Mouse (Mus musculus): ENCODE measurements around the gene Trh.

The Trh gene

DNA sequence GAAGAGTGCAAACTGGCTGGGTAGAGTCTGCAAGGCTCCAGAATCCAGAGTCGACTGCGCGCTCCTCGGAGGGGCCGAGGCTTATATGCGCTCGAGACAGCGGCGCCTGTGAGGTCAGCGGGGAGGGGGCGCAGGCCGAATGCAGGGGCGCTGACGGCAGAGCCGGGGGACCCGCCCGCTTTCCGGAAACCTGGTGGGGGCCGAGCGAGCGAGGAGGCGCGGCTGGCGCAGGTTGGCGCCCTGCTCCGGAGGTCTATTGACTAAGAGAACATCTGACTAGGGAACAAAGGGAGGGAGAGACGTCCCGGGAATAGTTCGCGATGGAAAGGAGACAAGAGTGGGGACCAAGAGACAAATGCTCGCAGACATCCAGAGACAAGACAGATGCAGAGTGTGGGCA lies at the start of gene Trh:
Trh (minus strand) TSS at position 60 of the 400 bp plus-strand sequence.
- no peak for DNase-seq (ENCODE audit: low spot score in 2 of 2)

DNA sequence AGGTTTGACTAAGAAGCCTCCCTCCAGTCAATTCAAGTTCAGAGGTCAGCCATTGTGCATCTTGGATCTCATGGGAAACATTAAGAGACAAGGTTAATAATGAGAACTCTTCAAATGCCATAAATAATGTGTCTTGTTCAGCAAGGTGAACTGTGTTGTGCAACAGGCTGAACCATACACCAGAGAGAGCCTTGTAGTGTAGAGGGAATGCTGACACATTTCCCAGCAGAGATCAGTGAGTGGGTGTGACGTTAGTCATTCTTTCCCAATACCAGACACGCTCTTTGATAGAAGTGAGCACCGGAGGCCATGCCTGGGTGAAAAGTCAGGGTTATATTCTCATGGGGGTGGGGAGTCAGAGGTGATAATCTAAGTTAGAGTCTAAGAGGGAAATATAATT lies 46.4 kb upstream of the Trh start:
- no peak for DNase-seq (ENCODE audit: low spot score in 2 of 2)

DNA sequence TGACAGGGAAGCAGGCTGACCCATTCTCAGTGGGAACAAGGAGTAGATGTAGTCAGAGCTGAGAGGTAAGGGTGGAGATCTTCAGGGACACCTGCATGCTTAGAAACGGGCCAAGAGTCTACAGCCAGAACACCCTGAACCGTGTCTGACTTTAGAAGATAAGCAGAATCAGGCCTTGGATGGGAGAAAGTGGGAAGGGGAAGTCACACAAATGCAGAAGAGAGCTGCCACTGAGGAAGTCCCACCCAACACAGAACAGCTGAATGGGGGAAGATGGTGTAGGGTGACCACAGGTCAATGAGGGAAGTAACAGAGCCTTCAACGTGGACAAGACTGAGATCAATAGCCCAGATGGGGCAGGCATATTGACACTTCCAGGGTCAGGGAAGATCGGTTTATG lies 42.4 kb upstream of the Trh start:
- no peak for DNase-seq (ENCODE audit: low spot score in 2 of 2)

DNA sequence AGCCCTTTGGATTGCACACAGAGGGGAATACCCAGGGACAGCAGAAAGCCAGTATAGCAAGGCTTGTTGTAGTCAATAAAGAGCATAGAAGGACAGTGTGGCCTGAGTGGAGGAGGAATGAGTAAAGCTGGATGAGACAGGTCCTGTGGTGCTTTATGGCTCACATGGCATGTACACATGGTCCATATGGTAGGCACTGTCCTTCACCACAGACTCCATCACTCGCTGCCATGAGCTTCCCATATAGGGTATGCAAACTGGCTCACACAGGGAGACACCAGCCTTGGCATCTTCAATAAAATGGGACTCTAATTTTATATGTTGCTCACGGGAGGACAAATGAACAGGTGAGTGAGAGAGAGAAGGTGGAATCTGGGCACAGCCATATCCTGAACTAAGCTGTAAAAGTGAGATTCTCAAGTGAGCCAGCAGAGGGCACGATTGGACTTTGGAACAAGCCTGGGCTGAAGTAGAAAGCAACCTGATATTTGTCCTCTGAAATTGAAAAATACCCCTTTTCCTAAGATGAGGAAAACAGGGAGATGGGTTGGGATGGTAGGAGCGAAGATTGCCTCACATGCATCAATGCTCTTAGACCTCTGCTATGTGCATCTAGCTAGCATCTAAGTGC lies 41.9 kb upstream of the Trh start:
- peak; percentile 52 to 55 for DNase-seq (ENCODE audit: low spot score in 2 of 2)

DNA sequence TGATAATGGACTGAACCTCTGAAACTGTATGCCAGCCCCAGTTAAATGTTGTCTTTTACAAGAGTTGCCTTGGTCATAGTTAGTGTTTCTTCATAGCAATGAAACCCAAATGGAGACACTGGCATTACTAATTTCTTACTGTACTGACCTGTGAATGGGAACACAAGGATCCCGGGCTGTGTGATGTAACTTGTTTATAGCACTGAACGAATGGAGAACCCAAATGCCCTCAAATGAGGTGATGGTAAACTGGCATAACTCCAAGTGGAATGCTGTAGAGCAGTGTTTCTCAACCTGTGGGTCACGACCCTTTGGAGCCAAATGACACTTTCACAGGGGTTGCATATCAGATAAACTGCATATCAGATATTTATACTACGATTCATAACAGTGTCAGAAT lies 41.1 kb upstream of the Trh start:
- no peak for DNase-seq (ENCODE audit: low spot score in 2 of 2)

DNA sequence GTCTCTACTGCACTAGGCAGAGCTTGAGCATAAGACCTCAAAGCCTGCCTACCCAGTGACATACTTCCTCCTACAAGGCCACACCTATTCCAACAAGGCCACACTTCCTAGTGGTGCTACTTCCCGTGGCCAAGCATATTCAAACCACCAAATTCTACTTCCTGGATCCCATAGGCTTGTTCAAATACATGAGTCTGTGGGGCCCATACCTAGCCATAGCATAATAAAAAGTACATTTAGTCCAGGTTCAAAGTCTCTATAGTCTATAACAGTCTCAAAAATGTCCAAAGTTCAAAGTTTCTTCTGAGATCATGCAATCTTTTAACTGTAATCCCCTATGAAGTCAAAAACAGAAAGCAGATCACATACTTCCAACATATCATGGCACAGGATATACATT lies 32.7 kb upstream of the Trh start:
- DNase-seq (ENCODE audit: low spot score in 2 of 2), result no peak

DNA sequence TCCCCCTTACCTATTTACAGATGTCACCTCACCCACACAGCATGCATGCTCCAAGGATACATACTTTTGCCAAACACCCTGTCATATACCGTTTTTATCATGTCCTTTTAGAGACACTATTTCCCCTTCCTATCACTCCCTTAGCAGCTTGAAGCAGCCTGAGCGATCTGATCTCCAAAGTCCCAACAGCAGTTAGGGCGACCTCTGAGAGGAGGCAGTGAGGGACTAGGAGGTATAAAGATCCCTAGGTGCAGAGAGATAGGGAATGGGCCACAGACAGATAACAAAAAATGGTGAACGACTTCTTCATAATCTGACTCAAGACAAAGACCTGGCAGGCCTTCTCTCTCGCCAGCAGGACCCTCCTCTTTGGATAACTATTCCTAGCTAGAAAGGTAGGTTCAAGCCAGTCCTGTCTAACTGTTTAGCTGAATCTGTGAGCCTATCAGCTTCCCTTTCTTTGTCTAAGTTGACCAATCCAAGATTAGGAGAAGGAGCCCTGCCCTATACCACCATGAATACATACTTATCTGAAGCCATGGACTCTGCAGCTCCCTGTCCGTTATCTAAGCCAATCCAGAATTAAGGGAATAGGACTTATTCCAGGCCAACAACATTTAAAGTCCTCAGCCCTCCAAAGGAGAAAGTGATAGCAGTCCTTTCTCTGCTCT lies 29.3 kb upstream of the Trh start:
- DNase-seq (ENCODE audit: low spot score in 2 of 2), result no peak

DNA sequence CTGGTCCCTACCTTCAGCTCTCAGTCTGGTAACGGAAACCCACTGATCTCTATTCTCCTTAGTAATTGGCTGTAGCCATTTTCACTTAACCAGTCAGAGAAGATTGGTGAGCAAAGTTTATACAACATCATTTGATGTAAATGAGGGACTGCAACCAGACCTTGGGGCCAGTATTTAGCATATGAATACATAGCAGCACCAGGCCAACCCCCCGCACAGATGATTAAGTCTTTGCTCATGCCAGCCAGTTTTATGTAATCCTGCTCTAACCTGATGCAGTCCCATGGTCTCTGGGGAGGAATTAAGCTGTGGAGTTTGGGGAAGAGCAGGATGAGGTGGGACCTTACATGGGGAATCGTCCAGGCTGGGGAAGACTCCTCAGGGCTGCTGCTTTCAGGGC lies 28.2 kb upstream of the Trh start:
- no peak for DNase-seq (ENCODE audit: low spot score in 2 of 2)

DNA sequence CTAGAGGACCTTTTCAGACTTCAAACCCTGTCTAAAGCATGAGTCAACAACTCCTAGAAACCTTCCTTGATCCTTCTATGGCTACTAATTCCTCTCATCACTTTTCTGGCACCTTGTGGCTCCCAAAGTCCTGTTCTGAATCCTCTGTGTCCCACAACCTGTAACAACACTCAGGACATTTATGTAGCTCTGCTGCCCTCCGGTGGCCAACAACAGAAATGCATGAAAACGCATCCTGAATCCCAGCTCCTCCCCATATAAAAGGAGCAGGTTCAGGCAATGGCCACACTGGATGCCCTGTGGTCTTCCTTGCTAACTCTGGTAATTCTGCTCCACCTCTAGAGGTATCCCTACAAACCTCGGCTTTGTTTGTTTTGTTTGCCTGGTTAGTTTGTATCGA lies 24.6 kb upstream of the Trh start:
- DNase-seq (ENCODE audit: low spot score in 2 of 2), result peak; percentile 44 to 51

DNA sequence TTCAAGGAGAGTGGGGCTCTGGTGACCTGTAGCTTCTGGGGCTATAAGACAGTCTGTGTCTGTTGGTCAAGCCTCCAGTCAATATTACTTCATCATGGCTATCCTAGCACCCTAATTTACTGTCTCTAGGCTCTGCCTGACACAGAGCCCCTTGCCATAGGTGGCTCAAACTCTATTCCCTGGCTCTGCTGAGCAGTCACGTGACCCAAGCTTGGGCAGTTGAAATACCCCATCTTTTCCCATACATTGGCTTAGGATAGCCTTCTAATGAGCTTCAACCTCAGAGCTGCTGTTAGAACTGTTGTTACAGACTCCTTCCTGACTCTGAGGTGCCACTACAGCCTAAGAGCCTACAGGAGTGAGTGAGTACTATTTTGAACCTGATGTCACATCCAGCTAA lies 23.6 kb upstream of the Trh start:
- no peak for DNase-seq (ENCODE audit: low spot score in 2 of 2)

DNA sequence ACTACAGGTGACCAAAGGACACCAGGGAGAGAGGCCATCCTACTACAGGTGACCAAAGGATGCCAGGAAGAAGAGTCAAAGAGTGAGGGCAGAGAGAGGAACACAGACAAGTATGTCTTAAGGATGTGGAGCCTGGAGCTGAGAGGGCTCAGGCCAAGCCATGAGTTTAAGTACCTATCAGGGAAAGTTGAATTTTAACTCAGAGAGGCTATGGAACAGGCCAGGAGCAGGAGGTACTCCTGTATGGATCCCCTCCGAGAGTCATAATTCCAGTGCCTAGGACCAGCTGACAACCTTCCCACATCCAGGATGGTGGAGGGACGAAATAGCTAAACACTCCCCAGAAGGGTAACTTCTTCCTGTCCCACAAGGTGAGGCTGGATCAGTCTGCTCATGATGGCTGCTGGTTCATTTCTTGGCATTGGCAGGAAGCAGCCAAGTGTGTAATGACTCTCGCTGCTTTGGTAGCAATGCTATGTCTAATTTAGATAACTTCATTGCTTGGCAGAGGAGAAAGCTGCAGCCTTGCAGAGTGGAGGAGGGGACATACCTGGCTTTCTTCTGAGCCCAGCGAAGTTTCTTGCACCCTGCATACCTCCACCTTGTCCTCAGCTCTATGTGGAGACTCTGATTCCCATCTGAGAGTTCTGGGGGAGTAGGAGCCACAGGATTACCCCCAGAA lies 16.9 kb upstream of the Trh start:
- no peak for DNase-seq (ENCODE audit: low spot score in 2 of 2)

DNA sequence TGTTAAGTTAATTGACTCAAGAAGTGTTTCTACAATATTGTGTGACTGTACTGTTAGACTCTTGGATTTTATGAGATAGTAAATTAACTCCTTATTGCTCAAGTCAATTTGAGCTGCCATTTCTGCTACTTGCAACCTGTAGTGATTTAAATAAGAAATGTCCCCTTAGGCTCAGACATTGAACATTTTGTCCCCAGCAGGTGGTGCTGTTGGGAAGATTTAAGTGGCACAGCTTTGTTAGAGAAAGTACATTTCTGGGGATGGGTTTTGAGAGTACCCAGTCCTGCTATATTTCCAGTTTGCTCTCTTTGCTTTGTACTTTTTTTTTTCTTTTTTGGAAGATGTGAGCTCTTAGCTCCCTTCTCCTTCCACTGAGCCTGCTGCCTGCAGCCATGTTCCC lies 10.9 kb upstream of the Trh start:
- no peak for DNase-seq (ENCODE audit: low spot score in 2 of 2)

DNA sequence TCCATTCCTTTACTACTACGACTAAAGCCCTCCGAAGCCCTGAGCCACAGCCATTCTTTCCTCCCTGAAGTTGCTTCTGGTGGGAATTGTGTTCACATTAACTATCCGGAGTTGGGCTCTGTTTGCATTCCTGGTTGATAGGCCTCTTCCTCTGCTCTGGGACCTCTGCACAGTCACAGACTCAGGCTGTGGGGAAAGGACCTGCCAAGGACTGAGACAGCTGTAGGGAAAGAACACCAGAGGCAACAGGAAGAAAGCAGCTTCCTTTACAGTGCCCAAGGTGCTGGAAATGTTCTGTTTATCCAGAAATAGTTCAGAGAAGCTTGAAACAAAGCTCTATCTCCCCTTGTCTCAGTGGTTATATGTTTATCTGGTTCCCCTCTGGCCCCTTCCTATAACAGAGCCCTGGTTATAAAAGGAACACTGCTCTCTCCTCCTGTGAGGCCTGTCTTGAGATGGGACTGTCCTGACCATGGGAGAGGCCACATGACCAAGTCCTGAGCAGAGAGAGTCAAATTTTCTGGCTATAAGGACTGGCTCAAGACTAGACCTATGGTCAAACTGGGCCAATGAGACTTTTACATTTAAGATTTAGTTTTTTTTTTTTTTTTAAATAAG lies 8.9 kb upstream of the Trh start:
- DNase-seq (ENCODE audit: low spot score in 2 of 2), result no peak

DNA sequence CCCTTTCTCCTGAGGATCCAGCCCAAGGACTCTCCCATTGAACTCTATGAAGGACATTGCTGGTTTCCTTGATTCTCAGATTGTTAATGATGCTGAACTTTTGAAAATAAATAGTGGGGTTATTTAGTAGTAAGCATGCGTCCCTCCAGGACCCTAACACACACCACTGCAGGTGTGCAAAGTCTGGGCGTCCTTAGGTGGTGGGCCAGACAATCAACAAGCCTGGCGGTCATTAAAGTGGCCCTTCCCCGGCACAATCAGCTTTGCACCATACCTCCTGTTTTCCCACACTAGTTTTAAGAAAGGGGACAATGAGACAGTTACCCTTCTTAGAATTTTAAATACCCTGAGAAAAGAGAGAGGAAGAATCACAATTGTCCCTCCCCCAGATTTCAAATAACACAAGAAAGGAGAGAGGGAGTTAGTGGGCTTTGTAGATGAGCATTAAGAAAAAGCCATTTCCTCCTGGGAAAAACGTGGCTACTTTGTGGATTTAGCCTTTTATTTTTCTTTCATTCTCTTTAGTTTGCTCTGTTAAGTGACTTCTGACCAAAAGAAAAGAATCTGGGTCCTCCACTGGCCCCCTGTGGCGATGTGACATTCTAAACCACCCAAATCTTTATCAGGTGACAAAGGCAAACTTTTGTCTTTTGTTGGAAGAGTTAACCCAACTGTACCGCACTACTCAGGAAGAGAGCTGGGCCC lies 2.9 kb upstream of the Trh start:
- DNase-seq (ENCODE audit: low spot score in 2 of 2), result no peak

DNA sequence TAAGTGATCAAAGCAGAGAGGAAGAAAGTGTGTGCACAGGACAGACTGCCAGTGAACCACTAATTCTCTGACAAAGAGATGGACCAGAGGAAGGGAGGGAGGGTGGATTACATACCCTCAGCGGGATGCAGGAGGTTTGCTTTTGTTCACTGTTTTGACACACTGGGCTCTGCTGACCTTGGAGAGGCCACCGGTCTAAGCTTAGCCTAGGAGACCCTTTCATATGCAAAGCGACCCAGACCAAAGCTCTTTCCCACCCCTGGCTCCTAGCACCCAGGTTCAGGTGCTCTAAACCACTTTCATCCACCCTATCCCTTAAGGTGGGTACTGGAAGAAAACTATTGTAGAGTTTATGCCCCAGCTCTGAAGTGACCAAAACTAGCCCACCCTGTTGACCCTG lies 1.9 kb upstream of the Trh start:
- DNase-seq (ENCODE audit: low spot score in 2 of 2), result no peak

DNA sequence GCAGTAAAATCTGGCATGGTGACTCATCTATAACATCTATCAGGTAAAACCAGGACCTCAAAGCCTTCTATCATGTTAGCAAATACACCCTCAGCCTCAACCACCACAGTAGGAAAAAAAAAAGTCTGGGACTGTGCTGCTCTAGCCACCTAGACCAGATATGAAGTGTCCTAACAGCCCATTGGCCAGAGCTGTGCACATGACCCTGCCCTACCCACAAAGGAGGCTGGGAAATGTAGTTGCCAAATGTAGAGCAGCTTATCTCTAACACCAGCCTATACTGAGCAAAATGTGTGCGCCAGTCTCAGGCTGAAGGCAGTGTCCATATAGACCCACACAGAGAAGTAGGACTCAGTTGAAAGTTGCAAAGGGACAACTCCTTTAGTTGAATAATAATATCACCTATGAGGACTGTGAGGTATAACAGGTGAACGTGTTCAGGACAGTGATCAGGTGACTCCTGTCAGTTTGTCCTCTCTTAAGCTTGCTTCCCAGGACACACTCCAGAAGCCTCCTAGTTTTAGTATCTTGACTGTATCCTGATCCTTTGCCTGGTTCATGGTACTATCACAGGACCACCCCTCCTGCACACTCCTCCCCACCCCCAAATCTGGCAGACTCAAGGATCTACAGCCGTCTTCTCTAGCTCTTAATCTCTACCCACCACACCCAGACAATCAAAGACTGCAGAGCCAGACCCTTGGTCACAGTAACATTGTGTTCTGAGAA lies 3.1 kb downstream of the Trh start:
- DNase-seq (ENCODE audit: low spot score in 2 of 2), result peak in 1 of 2 experiments; percentile 34

DNA sequence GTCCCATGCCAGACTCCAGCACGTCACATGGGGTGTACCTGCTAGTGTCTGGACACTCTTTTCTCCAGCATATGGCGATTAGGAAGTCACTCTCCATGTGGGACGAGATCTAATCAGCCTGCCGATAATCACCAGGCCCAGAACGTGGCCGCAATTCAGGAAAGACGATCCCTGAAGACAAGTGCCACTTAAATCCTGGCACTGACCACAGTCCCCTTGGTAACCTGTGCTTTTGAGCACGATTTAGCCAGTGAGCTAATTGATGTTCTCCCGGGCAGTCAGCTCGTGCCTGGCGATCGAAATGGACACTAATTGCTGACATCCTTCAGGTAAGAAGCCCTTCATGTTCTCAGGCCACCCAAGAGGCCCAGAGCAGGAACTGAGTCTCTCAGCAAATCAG lies 9.4 kb downstream of the Trh start:
- no peak for DNase-seq (ENCODE audit: low spot score in 2 of 2)

DNA sequence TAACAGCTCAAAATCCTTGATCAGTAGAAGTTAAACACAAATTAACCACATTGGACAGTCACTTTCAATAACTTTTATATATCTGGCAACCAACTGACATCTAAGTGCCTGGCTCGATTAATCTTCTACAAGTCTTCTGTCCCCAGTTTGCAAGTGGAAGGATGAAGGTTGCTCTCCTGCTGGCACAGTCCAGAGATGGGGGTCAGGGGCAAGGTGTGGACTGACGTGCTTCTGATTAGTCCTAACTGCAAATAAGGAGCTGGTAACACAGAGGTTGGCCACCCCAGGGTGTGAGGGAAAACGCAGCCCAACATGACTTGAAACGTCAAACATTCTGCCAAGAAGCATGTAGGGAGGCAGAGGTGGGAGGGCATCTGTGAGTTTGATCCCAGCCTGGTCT lies 12.7 kb downstream of the Trh start:
- DNase-seq (ENCODE audit: low spot score in 2 of 2), result no peak

DNA sequence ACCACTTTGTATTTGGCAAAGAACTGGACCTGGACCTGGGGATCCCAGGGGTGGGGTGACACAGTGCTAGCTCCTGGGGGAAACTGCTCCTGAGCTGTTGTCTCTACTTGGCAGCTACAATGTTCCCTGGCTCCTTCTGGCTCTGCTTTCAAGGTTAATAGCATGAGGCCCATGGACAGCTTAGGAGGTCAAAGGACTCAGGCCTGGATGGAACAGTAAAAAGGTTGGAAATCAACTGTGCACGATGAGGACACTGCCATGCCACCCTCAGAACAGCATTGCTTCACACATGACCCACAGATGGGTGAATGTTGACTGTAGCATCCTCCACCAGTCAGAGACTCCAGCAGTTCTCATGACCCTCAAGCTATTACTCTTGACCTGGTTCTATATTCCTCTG lies 13.1 kb downstream of the Trh start:
- no peak for DNase-seq (ENCODE audit: low spot score in 2 of 2)

DNA sequence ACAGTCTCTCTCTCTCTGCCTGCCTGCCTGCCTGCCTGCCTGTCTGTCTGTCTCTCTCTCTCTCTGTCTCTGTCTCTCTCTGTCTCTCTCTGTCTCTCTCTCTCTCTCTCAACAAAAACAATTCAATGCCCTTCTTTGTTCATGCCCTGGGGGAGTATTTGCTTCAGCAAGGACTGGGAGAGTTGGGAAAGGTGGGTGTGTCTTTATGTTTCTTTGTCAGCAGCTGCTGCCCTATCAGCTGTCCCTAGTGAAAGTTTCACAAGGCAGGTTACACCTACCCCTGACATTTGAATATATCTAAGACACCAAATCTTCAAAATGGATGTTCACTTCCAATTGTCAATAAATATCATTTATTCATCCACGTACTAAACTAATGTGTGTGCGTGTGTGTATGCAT lies 14.9 kb downstream of the Trh start:
- no peak for DNase-seq (ENCODE audit: low spot score in 2 of 2)

DNA sequence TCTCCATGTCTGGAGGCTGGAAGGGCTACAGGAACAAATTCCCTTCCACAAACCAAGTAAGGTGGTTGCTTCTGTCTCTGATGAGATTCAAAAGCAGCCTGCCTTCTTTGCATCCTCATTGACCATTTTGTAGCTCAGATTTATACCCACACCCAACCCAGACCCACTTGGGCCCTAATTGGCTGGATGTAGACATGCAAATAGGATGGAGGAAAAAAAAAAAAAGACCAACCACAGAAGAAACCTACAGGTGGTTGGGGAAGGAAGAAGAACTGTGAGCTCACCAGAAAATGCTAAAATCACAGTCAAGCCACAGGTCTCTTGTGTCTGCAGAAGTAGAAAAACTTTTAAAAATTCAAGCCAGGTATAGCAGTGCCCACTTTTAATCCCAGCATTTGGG lies 15.3 kb downstream of the Trh start:
- DNase-seq (ENCODE audit: low spot score in 2 of 2), result no peak

DNA sequence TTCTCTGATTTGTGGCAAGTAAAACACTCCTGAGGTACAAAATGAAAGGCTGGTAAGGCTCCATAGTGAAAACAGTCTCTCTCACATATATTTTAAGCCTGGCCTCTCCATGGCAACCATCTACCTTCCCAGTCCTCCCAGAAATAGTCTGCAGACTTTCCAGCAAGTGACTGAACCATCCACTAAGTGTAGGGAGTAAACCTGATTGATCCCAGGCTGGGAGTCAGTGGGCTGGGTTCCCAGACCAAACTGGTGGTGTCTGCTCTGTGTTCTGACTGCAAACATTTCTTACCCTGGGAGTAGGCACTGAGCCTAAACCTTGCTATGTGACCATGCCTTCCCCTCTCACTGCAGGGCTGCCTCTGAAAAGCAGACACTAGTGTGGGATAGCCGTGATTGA lies 19.5 kb downstream of the Trh start:
- no peak for DNase-seq (ENCODE audit: low spot score in 2 of 2)

All from urinary bladder, postnatal 36 days (tissue).